Mouse (Mus musculus) cerebellum, adult 2 months (tissue): ENCODE data around the gene Stard10.

Source experiments
- CTCF ChIP-seq: fragments of 200-500 bp; IDR thresholded peaks from 2 replicates; pipeline ENCODE4 v1.5.1; 2011; ENCODE audit warnings: low read depth, mild to moderate bottlenecking, control low read depth, low read length, moderate library complexity, borderline replicate concordance; ENCODE audit not compliant: insufficient read depth
- POLR2A ChIP-seq: fragments of 200-500 bp; IDR thresholded peaks from 2 replicates; pipeline ENCODE4 v1.6.1; 2011; ENCODE audit warnings: low read length, control low read depth, borderline replicate concordance; ENCODE audit not compliant: insufficient read depth

- TF ChIP-seq CTCF (no peak), POLR2A (no peak)
Observed at GRCm38 (mm10) chr7:101286891-101287290, 30.0 kb upstream of the Stard10 start.
